Mouse (Mus musculus) hindbrain, postnatal 0 days (tissue): Measurements from ENCODE around the gene Setd3. TPM values are rescaled to one million over a fixed set of nuclear protein-coding genes. Genes with fewer than 3 reads are reported as not detected.
"Not testable (repeated sequence)": the region's sequence is repeated elsewhere in the genome, so short reads cannot be mapped to it uniquely, and the experiment has no call there.

ENCODE experiments used
- ATAC-seq: fragments of 200-750 bp; cut with Nextera tagmentation; 2 replicates; pipeline ENCODE4 v1.8.0; 2017; ENCODE audit warnings: mild to moderate bottlenecking, moderate TSS enrichment, moderate library complexity
- DNase-seq: peaks from one replicate; pipeline ENCODE4 v3.0.0-alpha.2; 2015; ENCODE audit warnings: low spot score
- H3K27ac ChIP-seq: fragments of 300-500 bp; sonication (generic); 2 replicates; pipeline ENCODE4 v1.5.1; 2014; ENCODE audit warnings: mild to moderate bottlenecking
- H3K27me3 ChIP-seq: fragments of 300-500 bp; sonication (generic); 2 replicates; pipeline ENCODE4 v1.6.1; 2014; ENCODE audit warnings: low read length, mixed read lengths; ENCODE audit not compliant: insufficient read depth
- H3K36me3 ChIP-seq: fragments of 300-500 bp; sonication (generic); 2 replicates; pipeline ENCODE4 v1.6.1; 2014; ENCODE audit warnings: low read length, mixed read lengths; ENCODE audit not compliant: insufficient read depth
- H3K4me1 ChIP-seq: fragments of 300-500 bp; sonication (generic); 2 replicates; pipeline ENCODE4 v1.6.1; 2014; ENCODE audit warnings: antibody characterized with exemption, low read length, mixed read lengths; ENCODE audit not compliant: insufficient read depth
- H3K4me2 ChIP-seq: fragments of 300-500 bp; sonication (generic); 2 replicates; pipeline ENCODE4 v1.6.1; 2014; ENCODE audit warnings: low read depth, mild to moderate bottlenecking, low read length, moderate library complexity, mixed read lengths
- H3K4me3 ChIP-seq: fragments of 300-500 bp; sonication (generic); 2 replicates; pipeline ENCODE4 v1.5.1; 2014; ENCODE audit warnings: low read length
- H3K9ac ChIP-seq: fragments of 300-500 bp; sonication (generic); replicated peaks from 2 replicates; pipeline ENCODE4 v1.6.1; 2014; ENCODE audit warnings: mild to moderate bottlenecking, low read length, moderate library complexity, mixed read lengths
- H3K9me3 ChIP-seq: fragments of 300-500 bp; sonication (generic); 2 replicates; pipeline ENCODE4 v1.6.1; 2016; ENCODE audit warnings: low read length, mixed read lengths
- CTCF ChIP-seq: IDR thresholded peaks from 2 replicates; pipeline ENCODE4 v1.5.1; 2016; ENCODE audit warnings: antibody characterized with exemption, control low read depth, low read depth
- WGBS: fragments of 180-500 bp; shearing (Covaris S2); extraction: QIAGEN DNeasy Blood & Tissue Kit; methylation state at CpG from one replicate; pipeline ENCODE4 v1.1.7; 2014; 5-methylcytosine and 5-hydroxymethylcytosine counted together
- polyA plus RNA-seq: library from polyadenylated mRNA; unstranded; fragments of >200 nt; fragmentation: Nextera tagmentation; extraction: Ambion mirVana; gene quantifications from 2 replicates; pipeline ENCODE4 v1.2.1, GENCODE M21; 2015
- total RNA-seq: library from RNA; depleted of rRNA; stranded (reverse); fragments of >200 nt; gene quantifications from 2 replicates; pipeline ENCODE4 v1.2.3, GENCODE M21; 2014

The Setd3 gene
- total and polyA plus RNA-seq, 2 experiments from 2014 or later: 61.3 to 87.1 TPM

- no peaks in the 10 kb centered on the region for H3K4me1 ChIP-seq
- no peaks in the 10 kb centered on the region for H3K9me3 ChIP-seq
- H3K27me3 ChIP-seq: no peaks in the 10 kb centered on the region
- WGBS: 87% methylated on average over 12 of the region's 12 CpGs
- peaks cover 8% of the 10 kb centered on the region; the same call in 1 of the 2 replicates for H3K36me3 ChIP-seq
- no peak overlapping the region for H3K4me2 ChIP-seq
- DNase-seq (no peak), ATAC-seq (no peak)
- no peak for TF ChIP-seq CTCF
- no peak overlapping the region for H3K27ac ChIP-seq
- no peak overlapping the region for H3K9ac ChIP-seq
- H3K4me3 ChIP-seq: no peak overlapping the region
Measured at GRCm38 (mm10) chr12:108111191-108111590, 67.9 kb downstream of the Setd3 start.

DNA sequence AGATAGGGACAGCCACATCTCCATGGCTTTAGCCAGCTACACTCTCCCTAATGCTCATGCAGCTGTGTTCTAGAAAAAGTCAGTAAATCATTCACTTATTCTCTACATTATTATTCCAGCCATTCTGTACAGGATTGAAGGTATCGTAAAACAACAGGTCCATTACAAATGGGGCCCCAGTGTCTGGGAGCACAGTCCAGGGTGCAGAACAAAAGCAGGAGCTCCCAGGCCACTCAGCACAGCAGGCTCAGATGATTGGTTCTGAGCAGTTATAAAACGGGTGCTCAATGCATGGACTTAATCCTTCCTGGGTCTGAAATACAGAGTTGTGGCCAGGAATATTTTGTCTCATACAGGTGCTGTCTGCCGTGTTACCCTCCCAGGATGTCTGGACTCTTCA is 68.4 kb downstream of the Setd3 start:
- Histone ChIP-seq H3K9me3 (no peaks in the 10 kb centered on the region), H3K4me1 (no peaks in the 10 kb centered on the region), H3K27ac (no peak overlapping the region), H3K4me2 (no peak overlapping the region), H3K27me3 (no peaks in the 10 kb centered on the region), H3K36me3 (peaks cover 8% of the 10 kb centered on the region; the same call in 1 of the 2 replicates), H3K4me3 (no peak overlapping the region), H3K9ac (no peak overlapping the region)
- TF ChIP-seq CTCF: no peak
- ATAC-seq: no peak
- WGBS: 78% methylated on average over 3 of the region's 3 CpGs
- DNase-seq: no peak

DNA sequence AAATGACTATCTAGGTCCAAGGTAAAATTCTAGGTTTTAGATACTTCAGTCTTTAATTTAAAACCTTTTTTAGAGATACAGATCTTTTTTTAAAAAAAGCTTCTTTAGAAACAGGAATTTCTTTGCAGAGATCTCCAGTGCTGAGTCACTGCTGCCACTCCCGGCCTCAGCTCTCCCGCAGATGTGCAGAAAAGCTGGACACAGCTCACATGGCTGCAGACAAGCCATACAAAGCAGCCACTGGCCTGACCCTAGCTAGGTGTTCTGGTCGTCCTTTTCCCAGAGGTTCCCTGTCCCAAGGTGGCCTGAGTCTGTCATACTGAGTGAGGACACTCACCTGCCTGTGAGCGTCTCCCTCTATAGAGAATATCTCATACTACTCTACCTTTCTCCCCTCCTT is 69.4 kb downstream of the Setd3 start:
- TF ChIP-seq CTCF: no peak
- no peak overlapping the region for H3K4me3 ChIP-seq
- H3K4me1 ChIP-seq: no peaks in the 10 kb centered on the region
- H3K9me3 ChIP-seq: no peaks in the 10 kb centered on the region
- no peak overlapping the region for H3K9ac ChIP-seq
- ATAC-seq: no peak
- peaks cover 8% of the 10 kb centered on the region; the same call in 1 of the 2 replicates for H3K36me3 ChIP-seq
- H3K4me2 ChIP-seq: no peak overlapping the region
- H3K27ac ChIP-seq: no peak overlapping the region
- DNase-seq: no peak
- H3K27me3 ChIP-seq: no peaks in the 10 kb centered on the region
- WGBS: 80% methylated on average over 4 of the region's 4 CpGs

GRCm38 (mm10) chr12:108108591-108108990 is 70.5 kb downstream of the Setd3 start:
- ATAC-seq, H3K9ac ChIP-seq, H3K4me3 ChIP-seq, H3K4me1 ChIP-seq, H3K4me2 ChIP-seq, H3K27me3 ChIP-seq, H3K27ac ChIP-seq, DNase-seq, H3K36me3 ChIP-seq, H3K9me3 ChIP-seq: not testable (repeated sequence)
- 87% methylated on average over 7 of the region's 7 CpGs for whole genome bisulfite sequencing

- no peak overlapping the region for H3K27ac ChIP-seq
- ATAC-seq: no peak
- WGBS: 77% methylated on average over 6 of the region's 6 CpGs
Measured at GRCm38 (mm10) chr12:108103292-108103691, 75.8 kb downstream of the Setd3 start.

DNA sequence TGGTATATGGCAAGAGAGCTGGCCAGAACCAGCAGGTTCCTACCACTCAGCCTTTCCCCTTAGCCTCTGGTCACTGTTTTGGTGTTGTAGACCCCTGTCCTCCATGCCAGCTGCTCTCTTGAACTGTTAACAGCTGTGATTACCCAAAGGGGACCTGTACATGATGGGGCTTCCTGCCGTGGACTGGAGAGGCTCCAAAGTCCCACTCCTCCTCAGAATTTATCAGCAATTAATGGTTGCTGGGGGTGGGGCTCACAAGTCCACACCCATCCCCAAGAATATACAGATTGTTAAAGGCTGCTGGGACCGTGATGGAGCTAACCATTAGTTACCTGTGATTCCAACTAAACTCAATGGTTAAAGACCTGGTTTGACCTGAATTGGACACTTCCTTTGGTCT is 77.0 kb downstream of the Setd3 start:
- ATAC-seq (no peak), DNase-seq (no peak)
- Histone ChIP-seq H3K27ac (no peak overlapping the region), H3K27me3 (no peaks in the 10 kb centered on the region), H3K4me1 (no peaks in the 10 kb centered on the region), H3K4me2 (no peak overlapping the region), H3K9me3 (no peaks in the 10 kb centered on the region), H3K4me3 (no peak overlapping the region), H3K36me3 (no peaks in the 10 kb centered on the region), H3K9ac (no peak overlapping the region)
- 80% methylated on average over 2 of the region's 2 CpGs for WGBS
- no peak for TF ChIP-seq CTCF

More at GRCm38 (mm10) chr12:108103292-108103691, 75.8 kb downstream of the Setd3 start:
- Histone ChIP-seq H3K4me1 (no peaks in the 10 kb centered on the region), H3K9ac (no peak overlapping the region), H3K4me2 (no peak overlapping the region), H3K4me3 (no peak overlapping the region), H3K36me3 (no peaks in the 10 kb centered on the region; the same call in 1 of the 2 replicates), H3K27me3 (no peaks in the 10 kb centered on the region), H3K9me3 (no peaks in the 10 kb centered on the region)
- TF ChIP-seq CTCF: no peak
- no peak for DNase-seq

DNA sequence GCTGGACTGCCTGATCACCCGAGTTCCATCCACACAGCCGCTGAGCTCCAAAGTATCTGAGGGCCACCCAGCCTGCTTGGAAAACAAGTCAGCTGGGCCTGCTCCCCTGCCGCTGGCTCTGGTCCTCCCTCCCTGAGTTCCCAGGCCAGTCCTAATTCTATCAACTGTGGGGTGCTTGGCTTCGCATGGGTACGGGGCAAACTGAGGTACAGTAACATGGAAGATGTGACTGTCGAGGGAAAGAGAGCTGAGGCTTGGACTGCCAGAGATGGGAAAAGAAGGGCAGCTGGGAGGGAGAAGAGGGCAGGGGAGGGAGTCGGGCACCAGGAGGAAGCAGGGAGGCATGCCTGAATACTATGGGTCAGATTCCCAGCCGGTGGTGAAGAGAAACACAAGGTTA is 78.9 kb downstream of the Setd3 start:
- H3K9me3 ChIP-seq: no peaks in the 10 kb centered on the region
- TF ChIP-seq CTCF: no peak
- no peaks in the 10 kb centered on the region for H3K27me3 ChIP-seq
- ATAC-seq: no peak
- no peak overlapping the region for H3K4me3 ChIP-seq
- no peak for DNase-seq
- no peaks in the 10 kb centered on the region for H3K4me1 ChIP-seq
- no peak overlapping the region for H3K9ac ChIP-seq
- H3K4me2 ChIP-seq: no peak overlapping the region
- no peaks in the 10 kb centered on the region for H3K36me3 ChIP-seq
- no peak overlapping the region for H3K27ac ChIP-seq
- WGBS: 85% methylated on average over 8 of the region's 8 CpGs
